Mouse (Mus musculus) left cerebral cortex, postnatal 4 days (tissue): ENCODE data around the gene Ldlr. TPM values are rescaled to one million over a fixed set of nuclear protein-coding genes. Genes with fewer than 3 reads are reported as not detected.
"Not testable (repeated sequence)": the region's sequence is repeated elsewhere in the genome, so short reads cannot be mapped to it uniquely, and the experiment has no call there.

Source experiments
- DNase-seq: peaks from one replicate; pipeline ENCODE4 v3.0.0-alpha.2; 2022
- intact Hi-C: fragments of 180-260 bp; cut with DNase I; formaldehyde crosslinking; loops from one replicate; pipeline ENCODE4 v1.15.1; 2025
- total RNA-seq, 2 experiments: library from RNA; stranded (reverse); gene quantifications; 2 replicates each; pipeline ENCODE4 v1.2.3; 2021

Gene Ldlr
- total RNA-seq, 2 experiments from 2014 or later: 25.2 to 32.4 TPM

GRCm38 (mm10) chr9:21754003-21754402 lies 30.7 kb downstream of the Ldlr start:
- DNase-seq: peak; percentile 47
- intact Hi-C loops: no loop called here

GRCm38 (mm10) chr9:21754516-21755321 lies 31.4 kb downstream of the Ldlr start:
- DNase-seq: no peak
- intact Hi-C loops: no loop called here

DNA sequence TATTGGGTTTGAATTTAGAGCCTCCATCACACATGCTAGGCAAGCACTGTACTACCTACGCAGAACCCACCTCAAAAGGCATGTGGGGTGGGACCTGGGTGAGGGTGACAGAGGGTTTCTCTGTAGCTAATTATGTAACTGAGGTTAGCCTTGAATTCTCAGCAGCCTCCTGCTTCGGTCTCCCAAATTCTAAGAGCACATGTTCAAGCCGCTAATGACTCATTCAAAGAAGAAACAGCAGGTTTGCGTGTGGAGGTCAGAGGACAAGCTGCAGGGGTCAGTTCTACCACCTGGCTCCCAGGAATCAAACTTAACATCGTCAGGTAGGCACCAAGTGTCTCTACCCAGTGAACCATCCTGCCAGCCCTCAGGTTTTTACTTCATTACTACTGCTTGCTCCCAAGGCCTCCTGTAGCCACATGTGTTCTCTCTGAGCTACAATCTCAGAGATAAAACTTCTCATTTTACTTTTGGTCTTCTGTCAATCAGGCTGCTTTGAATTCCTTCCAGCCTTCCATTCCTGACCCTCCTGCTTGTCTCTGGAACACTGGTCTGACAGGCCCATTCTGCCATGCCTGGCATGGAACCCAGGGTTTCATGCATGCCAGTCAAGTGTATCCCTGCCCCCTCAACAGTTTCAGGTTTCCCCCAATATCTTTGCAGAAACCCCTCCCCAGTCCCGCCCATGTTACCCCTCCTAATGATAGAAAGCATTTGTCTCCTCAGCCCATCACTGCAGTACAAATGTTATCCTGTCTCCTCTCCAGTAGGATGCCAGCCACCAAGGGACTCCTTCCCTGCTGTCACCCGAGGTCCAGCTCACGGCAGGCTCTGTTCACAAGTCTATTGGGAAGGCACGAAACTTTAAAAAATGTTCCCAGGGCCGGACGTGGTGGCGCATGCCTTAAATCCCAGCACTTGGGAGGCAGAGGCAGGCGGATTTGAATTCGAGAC lies 35.6 kb downstream of the Ldlr start:
- intact Hi-C loops: no loop called here
- peak; percentile 27 for DNase-seq

DNA sequence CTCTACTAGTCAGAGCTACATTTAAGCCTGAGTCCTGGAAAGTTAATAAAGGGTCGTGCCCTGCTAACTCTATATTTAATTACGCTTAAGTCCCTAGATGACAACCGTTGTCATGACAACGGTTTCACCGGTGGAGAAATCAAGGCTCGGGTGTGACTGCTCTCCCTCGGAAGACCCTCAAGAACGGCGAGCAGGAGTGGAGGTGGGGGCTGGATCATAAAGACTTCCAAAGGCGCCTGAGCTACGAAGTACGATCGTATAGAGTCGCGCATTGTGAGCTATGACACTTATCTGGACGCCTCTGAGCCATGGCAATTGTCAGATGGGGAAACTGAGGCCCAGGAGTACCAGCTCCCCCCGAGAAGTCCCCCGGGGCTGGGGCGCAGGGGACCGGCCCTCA lies 36.4 kb downstream of the Ldlr start:
- DNase-seq: no peak
- intact Hi-C loops: no loop called here

DNA sequence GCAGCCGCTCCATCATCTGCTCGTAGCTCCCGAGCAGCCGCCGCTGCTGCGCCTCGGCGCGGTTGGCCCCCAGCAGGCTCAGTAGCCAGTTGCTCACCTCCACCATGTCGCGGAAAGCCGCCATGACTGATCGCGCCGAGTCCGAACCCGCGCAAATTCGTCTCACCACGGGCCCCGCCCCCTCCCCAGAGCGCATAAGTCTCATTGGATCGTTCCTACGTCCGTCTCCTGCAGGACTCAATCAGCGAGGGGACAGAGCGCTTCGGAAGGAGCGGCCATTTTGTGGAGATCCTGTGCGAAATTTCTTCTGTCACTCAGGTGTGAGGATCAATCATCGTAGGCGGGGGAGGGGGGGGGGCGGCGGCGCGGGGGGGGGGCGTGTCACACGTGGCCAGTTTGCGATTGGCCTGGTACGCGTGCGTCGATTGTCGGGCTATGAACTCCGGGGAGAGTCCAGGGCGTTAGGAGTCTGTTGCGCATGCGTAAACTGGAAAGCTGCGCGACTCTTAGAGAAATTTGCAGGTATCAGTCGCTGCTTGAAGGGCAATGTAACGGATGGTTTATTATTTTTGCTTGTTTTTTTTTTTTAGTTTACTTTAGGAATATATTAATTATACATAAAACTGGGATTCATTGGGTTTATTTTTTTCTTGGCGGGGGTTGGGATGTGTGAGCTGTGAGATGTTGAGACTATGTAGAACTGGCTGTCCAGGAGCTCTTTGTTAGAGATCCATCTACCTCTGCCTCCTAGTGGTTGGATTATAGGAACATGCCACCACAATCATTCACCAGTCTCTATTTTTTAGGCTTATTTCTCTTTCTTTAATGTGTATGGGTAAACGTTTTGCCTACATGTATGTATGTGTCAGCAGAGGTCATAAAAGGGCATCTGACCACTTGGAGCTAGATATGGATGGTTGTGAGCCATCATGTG lies 37.1 kb downstream of the Ldlr start, which contains the start of gene Spc24:
TSS of gene Spc24 (minus strand) at position 149 of the 934 bp plus-strand sequence.
- DNase-seq: peak; percentile 96
- intact Hi-C loops: no loop called here

DNA sequence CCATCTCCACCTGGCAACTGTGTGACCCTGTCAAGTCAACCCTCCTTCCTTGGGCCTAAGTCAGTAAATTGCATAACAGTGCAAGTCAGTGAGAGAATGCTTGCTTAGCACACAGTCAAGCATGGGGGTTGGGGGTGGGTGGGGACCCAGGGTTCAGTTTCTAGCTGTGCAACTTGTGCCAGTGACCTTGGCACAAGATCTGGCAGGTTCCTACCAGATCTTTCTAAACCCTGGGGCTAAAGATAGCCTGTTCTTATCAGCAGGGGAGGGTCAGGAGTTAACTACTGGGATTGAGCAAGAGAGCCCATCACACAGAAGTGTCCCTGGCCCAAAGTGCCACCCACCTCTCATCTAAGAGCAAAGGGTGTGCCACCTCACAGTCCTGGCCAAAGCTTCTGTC lies 38.9 kb downstream of the Ldlr start:
- DNase-seq: no peak
- intact Hi-C loops: no loop called here

DNA sequence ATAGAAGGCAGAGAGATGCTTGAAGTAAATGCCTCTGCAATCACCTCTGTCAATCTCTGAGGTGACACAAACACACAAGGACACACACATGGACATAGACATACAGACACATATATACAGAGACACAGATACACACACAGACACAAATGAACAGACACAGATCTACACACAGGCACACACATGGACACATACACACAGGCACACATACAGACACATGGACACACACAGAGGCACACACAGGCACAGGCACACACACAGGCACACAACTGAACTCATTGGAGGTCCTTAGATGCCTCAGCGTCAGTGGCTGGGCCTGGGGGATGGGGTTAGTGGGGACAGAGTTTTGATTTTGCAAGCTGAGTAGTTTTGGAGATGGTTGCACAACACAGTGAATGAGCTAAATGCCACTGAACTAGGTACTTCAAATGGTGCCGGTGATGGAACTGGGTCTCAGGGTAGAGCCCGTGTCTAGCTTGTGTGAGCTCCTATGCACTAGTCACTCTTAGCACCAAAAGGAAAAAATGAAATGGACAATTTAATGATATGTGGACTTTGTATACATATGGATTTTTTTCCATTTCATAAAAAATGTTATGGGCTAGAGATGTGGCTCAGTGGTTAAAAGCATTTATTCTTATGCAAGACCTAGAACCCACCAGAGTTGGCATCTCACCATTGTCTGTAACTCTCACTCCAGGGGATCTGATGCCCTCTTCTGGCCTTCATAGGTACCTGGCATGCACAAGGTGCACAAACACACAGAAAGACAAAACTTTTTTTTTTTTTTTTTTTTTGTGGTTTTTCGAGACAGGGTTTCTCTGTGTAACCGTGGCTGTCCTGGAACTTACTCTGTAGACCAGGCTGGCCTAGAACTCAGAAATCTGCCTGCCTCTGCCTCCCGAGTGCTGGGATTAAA lies 41.1 kb downstream of the Ldlr start:
- intact Hi-C loops: no loop called here
- DNase-seq: no peak

GRCm38 (mm10) chr9:21767896-21768295 lies 44.6 kb downstream of the Ldlr start:
- intact Hi-C loops: no loop called here
- DNase-seq: no peak

- no peak for DNase-seq
- intact Hi-C loops: no loop called here
Observed at GRCm38 (mm10) chr9:21768511-21769411, 45.5 kb downstream of the Ldlr start.

GRCm38 (mm10) chr9:21769558-21770183 lies 46.4 kb downstream of the Ldlr start:
- peak; percentile 37 for DNase-seq
- intact Hi-C loops: no loop called here

GRCm38 (mm10) chr9:21773396-21773795 lies 50.1 kb downstream of the Ldlr start:
- DNase-seq, intact Hi-C loops: not testable (repeated sequence)

- DNase-seq: no peak
- intact Hi-C loops: no loop called here
Observed at GRCm38 (mm10) chr9:21774353-21774752, 51.1 kb downstream of the Ldlr start.

DNA sequence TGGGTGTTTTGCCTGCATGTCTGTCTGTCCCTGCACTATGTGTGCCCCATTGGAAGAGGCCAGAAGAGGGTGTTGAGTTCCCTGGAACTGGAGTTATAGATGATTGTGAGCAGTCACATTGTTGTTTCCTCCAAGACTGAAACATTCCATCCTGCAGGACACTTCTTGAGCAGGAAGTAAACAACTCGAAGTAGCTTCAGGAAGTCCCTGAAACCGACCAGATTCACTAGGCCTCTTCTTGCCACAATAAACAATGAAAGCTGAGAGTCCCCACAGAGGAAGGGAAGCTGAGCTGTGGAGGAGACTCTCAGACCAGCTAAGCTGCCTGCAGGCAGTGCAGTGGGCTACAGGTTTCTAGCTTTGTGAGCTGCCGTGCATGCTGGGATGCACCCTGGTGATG lies 54.4 kb downstream of the Ldlr start:
- DNase-seq: no peak
- intact Hi-C loops: no loop called here

DNA sequence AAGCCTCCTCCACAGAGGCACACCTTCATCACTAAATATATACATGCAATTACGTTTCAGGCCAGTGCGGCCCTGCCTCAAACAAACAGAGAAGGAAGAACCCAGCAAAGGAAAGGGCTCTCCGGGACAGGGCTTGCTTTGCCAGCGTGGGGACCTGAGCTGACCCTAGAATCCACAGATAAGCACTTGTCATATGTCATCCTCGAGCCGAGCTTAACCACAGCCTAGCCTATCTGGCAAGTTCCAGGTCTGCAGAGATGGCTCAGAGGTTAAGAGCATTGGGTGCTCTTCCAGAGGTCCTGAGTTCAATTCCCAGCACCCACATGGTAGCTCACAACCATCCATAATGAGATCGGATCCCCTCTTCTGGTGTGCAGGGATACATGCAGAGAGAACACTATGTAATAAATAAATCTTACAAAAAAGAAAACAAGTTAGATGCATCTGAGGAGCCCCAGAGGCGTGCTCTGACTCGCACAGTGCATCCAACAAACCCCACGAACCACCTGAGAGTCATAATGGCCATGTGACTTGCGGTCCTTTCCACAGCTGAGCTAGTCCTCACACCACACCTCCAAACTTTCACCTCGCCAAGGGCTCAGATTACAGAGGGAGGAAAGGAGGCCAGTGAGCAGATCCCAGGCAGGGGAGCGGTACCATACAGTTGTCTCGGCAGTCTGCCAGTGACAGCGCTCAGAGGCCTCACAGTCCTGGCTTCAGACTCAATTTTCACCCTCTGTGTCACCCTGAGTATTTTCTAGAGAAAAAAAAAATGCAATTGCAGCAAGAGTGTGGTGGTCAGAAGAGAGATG lies 58.6 kb downstream of the Ldlr start:
- DNase-seq: no peak
- intact Hi-C loops: no loop called here

GRCm38 (mm10) chr9:21784517-21785307 lies 61.4 kb downstream of the Ldlr start:
- intact Hi-C loops: no loop called here
- DNase-seq: no peak

DNA sequence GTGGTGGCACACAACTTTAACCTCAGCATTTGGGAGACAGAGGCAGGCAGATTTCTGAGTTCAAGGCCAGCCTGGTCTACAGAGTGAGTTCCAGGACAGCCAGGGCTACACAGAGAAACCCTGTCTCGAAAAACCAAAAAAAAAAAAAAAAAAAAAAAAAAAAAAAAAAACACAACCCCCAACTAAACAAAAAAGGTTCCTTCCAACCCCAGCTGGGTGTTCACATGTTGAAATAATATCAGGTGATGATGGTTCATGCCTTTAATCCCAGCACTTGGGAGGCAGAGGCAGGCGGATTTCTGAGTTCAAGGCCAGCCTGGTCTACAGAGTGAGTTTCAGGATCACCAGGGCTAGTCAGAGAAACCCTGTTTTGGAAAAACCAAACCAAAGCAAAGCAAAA lies 63.0 kb downstream of the Ldlr start:
- DNase-seq, intact Hi-C loops: not testable (repeated sequence)
